Mouse (Mus musculus): Measurements from ENCODE around the gene 4933424G06Rik. TPM values are rescaled to one million over a fixed set of nuclear protein-coding genes. Genes with fewer than 3 reads are reported as not detected.

Gene 4933424G06Rik
- polyA plus RNA-seq, 1 experiment, result 0.12 TPM

GRCm38 (mm10) chr1:36683810-36684467 lies 26.0 kb upstream of the 4933424G06Rik start:
- TF ChIP-seq POLR2A (IDR thresholded peaks at IDR 0.05; ENCODE audit: borderline replicate concordance, extremely low read depth, insufficient read depth, insufficient read length, poor library complexity, severe bottlenecking) (no peak), CTCF (IDR thresholded peaks at IDR 0.05; ENCODE audit: borderline replicate concordance, extremely low read depth, insufficient read depth, insufficient read length) (peak; percentile 83)
- DNase-seq (ENCODE audit: low read depth), result peak; percentile 92

DNA sequence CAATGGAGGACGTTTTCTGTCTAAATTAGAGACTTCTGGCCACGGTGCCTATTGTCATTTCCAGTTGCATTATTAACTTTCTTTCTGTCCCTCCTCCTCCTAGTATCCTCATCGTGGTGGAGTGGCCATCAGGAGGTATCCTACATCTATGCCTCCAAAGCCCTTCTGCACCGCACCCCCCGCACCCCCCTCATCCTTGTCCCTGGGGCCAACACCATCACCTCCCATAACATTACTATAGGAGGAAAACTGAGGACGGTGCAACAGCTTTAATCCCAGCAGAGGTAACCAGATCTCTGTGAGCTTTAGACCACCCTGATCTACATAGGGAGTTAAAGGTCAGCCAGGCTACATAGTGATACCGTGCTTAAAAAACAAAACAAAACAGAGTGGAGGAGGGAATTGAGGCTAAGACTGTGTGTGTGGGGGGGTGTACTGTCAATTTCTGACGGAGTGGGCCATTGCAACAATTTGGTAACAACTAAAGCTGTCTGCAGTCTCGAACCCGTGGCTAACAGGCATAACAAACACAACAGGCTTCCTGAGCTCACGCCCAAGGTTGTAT lies 19.2 kb upstream of the 4933424G06Rik start:
- TF ChIP-seq CTCF (IDR thresholded peaks at IDR 0.05; ENCODE audit: borderline replicate concordance, extremely low read depth, insufficient read depth, insufficient read length) (no peak), POLR2A (IDR thresholded peaks at IDR 0.05; ENCODE audit: borderline replicate concordance, extremely low read depth, insufficient read depth, insufficient read length, poor library complexity, severe bottlenecking) (no peak)
- DNase-seq (ENCODE audit: low read depth), result no peak

DNA sequence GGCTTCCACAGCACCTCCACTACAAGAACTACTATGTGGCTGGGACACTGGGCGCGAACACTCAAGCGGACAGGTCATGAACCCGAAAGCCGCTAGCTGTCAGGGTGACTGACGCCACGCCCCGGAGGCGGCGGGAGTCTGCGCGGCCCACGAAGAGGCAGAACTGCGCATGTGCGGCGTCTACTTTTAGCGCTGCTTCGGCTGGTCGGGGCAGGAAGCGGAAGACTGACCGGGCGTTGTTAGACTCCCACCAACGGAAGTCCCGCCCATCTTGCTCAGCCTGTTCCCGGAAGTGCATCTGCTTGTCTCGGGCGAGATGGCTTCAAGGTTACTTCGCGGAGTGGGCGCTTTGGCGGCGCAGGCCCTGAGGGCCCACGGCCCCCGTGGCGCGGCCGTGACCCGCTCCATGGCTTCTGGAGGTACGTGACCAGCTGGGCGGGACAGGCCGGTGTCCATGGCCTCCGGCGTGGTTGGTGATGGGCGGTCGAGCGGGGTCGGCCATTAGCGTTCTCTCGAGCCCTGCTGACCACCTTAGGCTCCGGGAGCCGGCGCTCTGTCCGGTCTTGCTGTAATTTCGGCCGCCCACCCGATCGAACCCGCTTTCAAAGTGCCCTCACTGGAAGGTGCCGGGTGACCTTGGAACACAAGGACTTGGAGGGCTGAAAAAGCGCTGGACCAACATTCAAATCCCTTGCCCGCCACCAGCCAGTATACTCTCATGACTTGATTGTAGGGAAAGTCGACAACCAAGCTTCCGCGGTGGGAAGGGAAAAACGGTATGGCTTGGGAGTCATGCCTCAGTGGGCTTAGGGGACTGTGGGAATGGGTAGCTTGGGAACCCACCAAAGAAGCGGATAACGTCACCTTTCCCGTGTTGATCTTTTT lies 18.4 kb upstream of the 4933424G06Rik start, which contains the start of gene Cox5b:
Cox5b (plus strand) TSS at position 179 of the 885 bp plus-strand sequence.
- peak; percentile 99 for DNase-seq (ENCODE audit: low read depth)
- TF ChIP-seq POLR2A (IDR thresholded peaks at IDR 0.05; ENCODE audit: borderline replicate concordance, extremely low read depth, insufficient read depth, insufficient read length, poor library complexity, severe bottlenecking), result 0 out of 2 replicates have a peak, but pooled peaks have one; percentile 8
- no peak for TF ChIP-seq CTCF (IDR thresholded peaks at IDR 0.05; ENCODE audit: borderline replicate concordance, extremely low read depth, insufficient read depth, insufficient read length)

- no peak for DNase-seq (ENCODE audit: low read depth)
- TF ChIP-seq CTCF (IDR thresholded peaks at IDR 0.05; ENCODE audit: borderline replicate concordance, extremely low read depth, insufficient read depth, insufficient read length) (no peak), POLR2A (IDR thresholded peaks at IDR 0.05; ENCODE audit: borderline replicate concordance, extremely low read depth, insufficient read depth, insufficient read length, poor library complexity, severe bottlenecking) (no peak)
These were observed 15.1 kb upstream of the 4933424G06Rik start for GRCm38 (mm10) chr1:36694871-36695270.

- no peak for TF ChIP-seq POLR2A (IDR thresholded peaks at IDR 0.05; ENCODE audit: borderline replicate concordance, extremely low read depth, insufficient read depth, insufficient read length, poor library complexity, severe bottlenecking)
- TF ChIP-seq CTCF (IDR thresholded peaks at IDR 0.05; ENCODE audit: borderline replicate concordance, extremely low read depth, insufficient read depth, insufficient read length), result no peak
- DNase-seq (ENCODE audit: low read depth), result no peak
These were observed 13.5 kb upstream of the 4933424G06Rik start for GRCm38 (mm10) chr1:36696411-36696810.

GRCm38 (mm10) chr1:36697030-36697429 lies 12.9 kb upstream of the 4933424G06Rik start:
- DNase-seq (ENCODE audit: low read depth), result no peak
- TF ChIP-seq POLR2A (IDR thresholded peaks at IDR 0.05; ENCODE audit: borderline replicate concordance, extremely low read depth, insufficient read depth, insufficient read length, poor library complexity, severe bottlenecking) (no peak), CTCF (IDR thresholded peaks at IDR 0.05; ENCODE audit: borderline replicate concordance, extremely low read depth, insufficient read depth, insufficient read length) (no peak)

DNA sequence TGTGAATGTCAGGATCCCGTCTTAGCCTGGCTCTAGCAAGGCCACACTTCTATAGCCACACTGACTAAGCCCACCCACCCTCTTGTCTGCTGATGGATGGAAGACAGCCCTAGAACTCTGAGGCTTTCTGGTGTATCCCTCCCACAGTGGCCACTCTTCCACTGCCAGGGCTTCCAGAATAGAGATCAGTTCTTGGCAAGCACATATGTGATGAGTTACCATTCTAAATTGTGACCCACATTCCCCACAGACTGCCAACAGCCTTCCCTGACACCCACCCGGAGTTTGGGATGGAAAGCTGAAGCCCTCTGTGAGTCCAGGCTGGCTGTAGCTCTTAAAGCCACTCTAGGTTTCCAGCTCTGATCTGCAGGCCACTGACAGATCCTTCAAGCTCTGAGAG lies 2.8 kb upstream of the 4933424G06Rik start:
- no peak for DNase-seq (ENCODE audit: low read depth)
- no peak for TF ChIP-seq POLR2A (IDR thresholded peaks at IDR 0.05; ENCODE audit: borderline replicate concordance, extremely low read depth, insufficient read depth, insufficient read length, poor library complexity, severe bottlenecking)
- no peak for TF ChIP-seq CTCF (IDR thresholded peaks at IDR 0.05; ENCODE audit: borderline replicate concordance, extremely low read depth, insufficient read depth, insufficient read length)

DNA sequence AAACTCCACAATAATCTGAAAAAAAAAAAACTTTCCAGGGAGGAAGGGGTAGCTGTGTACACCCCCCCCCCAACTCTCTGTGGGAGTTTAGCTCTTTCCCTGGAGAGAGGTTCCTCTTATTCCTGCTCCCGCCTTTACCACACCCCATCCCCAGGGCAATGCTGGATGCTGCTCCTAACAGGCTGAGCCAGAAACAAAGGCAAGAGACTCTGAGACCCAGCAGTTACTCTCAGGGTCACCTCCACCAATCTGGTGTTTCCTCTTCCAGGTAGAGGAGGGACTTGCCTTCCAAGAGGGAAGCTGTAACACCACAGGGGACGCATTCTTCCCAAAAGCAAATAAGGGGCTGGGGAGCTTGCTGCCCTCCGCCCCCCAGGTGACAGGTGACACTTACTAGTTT lies 2.2 kb upstream of the 4933424G06Rik start:
- TF ChIP-seq POLR2A (IDR thresholded peaks at IDR 0.05; ENCODE audit: borderline replicate concordance, extremely low read depth, insufficient read depth, insufficient read length, poor library complexity, severe bottlenecking), result no peak
- TF ChIP-seq CTCF (IDR thresholded peaks at IDR 0.05; ENCODE audit: borderline replicate concordance, extremely low read depth, insufficient read depth, insufficient read length), result no peak
- DNase-seq (ENCODE audit: low read depth), result no peak

- TF ChIP-seq CTCF (IDR thresholded peaks at IDR 0.05; ENCODE audit: borderline replicate concordance, extremely low read depth, insufficient read depth, insufficient read length) (no peak), POLR2A (IDR thresholded peaks at IDR 0.05; ENCODE audit: borderline replicate concordance, extremely low read depth, insufficient read depth, insufficient read length, poor library complexity, severe bottlenecking) (no peak)
- no peak for DNase-seq (ENCODE audit: low read depth)
These were observed 1.3 kb upstream of the 4933424G06Rik start for GRCm38 (mm10) chr1:36708626-36709025.

DNA sequence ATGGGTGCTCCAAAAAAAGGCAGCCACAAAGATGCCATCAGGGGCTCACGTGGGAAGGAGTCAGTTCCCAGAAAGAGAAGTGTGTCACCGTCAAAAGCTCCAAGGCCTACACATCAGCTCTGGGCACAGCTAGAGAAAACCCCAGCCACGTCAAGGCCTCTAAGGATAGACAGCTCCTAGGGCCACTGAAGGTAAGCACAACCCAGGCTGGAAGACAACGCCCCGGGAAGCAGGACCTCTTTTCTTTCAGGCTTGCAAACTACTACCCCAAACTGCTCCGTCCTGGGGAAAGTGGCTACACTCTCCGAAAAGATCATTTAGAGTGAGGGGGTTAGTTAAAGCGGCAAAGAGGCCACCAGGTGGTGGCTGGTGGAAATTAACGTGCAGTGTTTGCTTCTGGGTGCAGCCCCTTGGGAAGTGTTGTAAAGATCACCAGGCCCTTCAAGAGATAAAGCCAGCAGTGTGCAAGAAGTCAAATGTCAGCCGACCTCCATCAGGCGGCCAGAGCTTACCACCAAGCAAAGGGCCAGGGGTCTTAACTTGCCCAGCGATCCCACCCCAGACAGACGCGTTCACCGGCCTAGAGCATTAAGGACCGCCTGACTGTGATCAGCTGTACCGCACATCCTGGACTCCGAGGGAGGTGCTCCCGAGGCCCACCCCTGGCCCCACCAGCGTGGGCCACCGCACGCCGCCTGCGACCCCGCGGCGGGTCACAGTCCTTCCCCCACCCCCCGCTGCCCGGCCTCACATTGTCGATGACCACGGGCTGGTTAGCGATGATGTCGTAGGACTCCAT lies 695 bp upstream of the 4933424G06Rik start:
- TF ChIP-seq POLR2A (IDR thresholded peaks at IDR 0.05; ENCODE audit: borderline replicate concordance, extremely low read depth, insufficient read depth, insufficient read length, poor library complexity, severe bottlenecking) (no peak), CTCF (IDR thresholded peaks at IDR 0.05; ENCODE audit: borderline replicate concordance, extremely low read depth, insufficient read depth, insufficient read length) (peak; percentile 55; the same call in 1 of the 2 replicates)
- peak; percentile 59 for DNase-seq (ENCODE audit: low read depth)
